Mouse (Mus musculus): Measurements from ENCODE around the gene Sec23a. TPM values are rescaled to one million over a fixed set of nuclear protein-coding genes. Genes with fewer than 3 reads are reported as not detected.
"Not testable (repeated sequence)": the region's sequence is repeated elsewhere in the genome, so short reads cannot be mapped to it uniquely, and the experiment has no call there.

The Sec23a gene
- total RNA-seq, 2 experiments from 2014 or later: 50.6 to 59.4 TPM

- no peak for DNase-seq
These were observed 26.1 kb downstream of the Sec23a start for GRCm38 (mm10) chr12:58985766-58986165.

- DNase-seq: not testable (repeated sequence)
These were observed 30.6 kb downstream of the Sec23a start for GRCm38 (mm10) chr12:58981178-58981661.

GRCm38 (mm10) chr12:58976966-58977365 lies 34.9 kb downstream of the Sec23a start:
- no peak for DNase-seq

GRCm38 (mm10) chr12:58964583-58964982 lies 47.2 kb downstream of the Sec23a start:
- DNase-seq: no peak

- DNase-seq: no peak
These were observed 51.0 kb downstream of the Sec23a start for GRCm38 (mm10) chr12:58960844-58961243.

GRCm38 (mm10) chr12:58956624-58957023 lies 55.2 kb downstream of the Sec23a start:
- no peak for DNase-seq

- no peak for DNase-seq
These were observed 55.7 kb downstream of the Sec23a start for GRCm38 (mm10) chr12:58956162-58956561.

GRCm38 (mm10) chr12:58947879-58948278 lies 63.9 kb downstream of the Sec23a start:
- no peak for DNase-seq

- DNase-seq: peak; percentile 52
These were observed 64.6 kb downstream of the Sec23a start for GRCm38 (mm10) chr12:58947231-58947630.

GRCm38 (mm10) chr12:58942544-58942943 lies 69.3 kb downstream of the Sec23a start:
- no peak for DNase-seq

- no peak for DNase-seq
These were observed 77.2 kb downstream of the Sec23a start for GRCm38 (mm10) chr12:58934580-58934979.

GRCm38 (mm10) chr12:58924996-58925395 lies 86.8 kb downstream of the Sec23a start:
- no peak for DNase-seq

- no peak for DNase-seq
These were observed 87.8 kb downstream of the Sec23a start for GRCm38 (mm10) chr12:58924025-58924424.

GRCm38 (mm10) chr12:58920775-58921174 lies 91.0 kb downstream of the Sec23a start:
- no peak for DNase-seq

GRCm38 (mm10) chr12:58919516-58919915 lies 92.3 kb downstream of the Sec23a start:
- DNase-seq: no peak

- DNase-seq: no peak
These were observed 102.0 kb downstream of the Sec23a start for GRCm38 (mm10) chr12:58909826-58910225.

Other genes starting within 250 kb of the Sec23a start
- gene Gemin2, start 1.4 kb upstream of the Sec23a start, total RNA-seq (2021): 1 to 10 TPM; 5.5 to 6.1 TPM
- gene Trappc6b, start 49.5 kb upstream of the Sec23a start, total RNA-seq (2021): 10 to 100 TPM; 36.9 to 37.8 TPM
- gene Pnn, start 54.9 kb upstream of the Sec23a start, total RNA-seq (2021): 10 to 100 TPM; 18.6 to 27.6 TPM
- 10 to 100 TPM; 67.3 to 77.8 TPM for gene Mia2, start 83.8 kb upstream of the Sec23a start, total RNA-seq (2021)
- 1 to 10 TPM; 4.1 to 7.4 TPM for gene Fbxo33, start 207.7 kb upstream of the Sec23a start, total RNA-seq (2021)

Measured in gastrocnemius, postnatal 10 days (tissue).